Mouse (Mus musculus) midbrain, embryonic 11.5 days (tissue): ENCODE results near the gene Ksr2. TPM values are rescaled to one million over a fixed set of nuclear protein-coding genes. Genes with fewer than 3 reads are reported as not detected.
"Not testable (repeated sequence)": the region's sequence is repeated elsewhere in the genome, so short reads cannot be mapped to it uniquely, and the experiment has no call there.

Source experiments
- ATAC-seq: fragments of 200-750 bp; cut with Nextera tagmentation; 2 replicates; pipeline ENCODE4 v1.8.0; 2017; ENCODE audit warnings: moderate TSS enrichment, moderate library complexity; ENCODE audit not compliant: low FRiP score
- DNase-seq: peaks from one replicate; pipeline ENCODE4 v3.0.0; 2015; ENCODE audit warnings: low spot score; ENCODE audit errors: missing footprints
- H3K27ac ChIP-seq: fragments of 300-500 bp; sonication (generic); 2 replicates; pipeline ENCODE4 v1.5.1; 2014; ENCODE audit warnings: low read depth, low read length
- H3K27me3 ChIP-seq: fragments of 300-500 bp; sonication (generic); 2 replicates; pipeline ENCODE4 v1.6.1; 2014; ENCODE audit warnings: mild to moderate bottlenecking, low read length, moderate library complexity, mixed read lengths; ENCODE audit not compliant: control insufficient read depth, insufficient read depth
- H3K36me3 ChIP-seq: fragments of 300-500 bp; sonication (generic); 2 replicates; pipeline ENCODE4 v1.6.1; 2014; ENCODE audit warnings: mild to moderate bottlenecking, low read length, moderate library complexity, mixed read lengths; ENCODE audit not compliant: control insufficient read depth, insufficient read depth
- H3K4me1 ChIP-seq: fragments of 300-500 bp; sonication (generic); 2 replicates; pipeline ENCODE4 v1.6.1; 2014; ENCODE audit warnings: low read length; ENCODE audit not compliant: control insufficient read depth, insufficient read depth
- H3K4me2 ChIP-seq: fragments of 300-500 bp; sonication (generic); 2 replicates; pipeline ENCODE4 v1.6.1; 2014; ENCODE audit warnings: mild to moderate bottlenecking, moderate library complexity
- H3K4me3 ChIP-seq: fragments of 300-500 bp; sonication (generic); 2 replicates; pipeline ENCODE4 v1.5.1; 2014; ENCODE audit warnings: low read depth, low read length
- H3K9ac ChIP-seq: fragments of 300-500 bp; sonication (generic); 2 replicates; pipeline ENCODE4 v1.6.1; 2014; ENCODE audit warnings: low read length
- H3K9me3 ChIP-seq: fragments of 300-500 bp; sonication (generic); 2 replicates; pipeline ENCODE4 v1.6.1; 2016; ENCODE audit warnings: low read length; ENCODE audit not compliant: control insufficient read depth
- WGBS: fragments of 180-500 bp; shearing (Covaris S2); extraction: QIAGEN DNeasy Blood & Tissue Kit; methylation state at CpG from one replicate; pipeline ENCODE4 v1.1.7; 2014; 5-methylcytosine and 5-hydroxymethylcytosine counted together
- polyA plus RNA-seq: library from polyadenylated mRNA; unstranded; fragments of >200 nt; fragmentation: Nextera tagmentation; extraction: Ambion mirVana; gene quantifications from 2 replicates; pipeline ENCODE4 v1.2.1, GENCODE M21; 2014

Ksr2 gene
- polyA plus RNA-seq, 1 experiment from 2014 or later: 0.90 TPM

DNA sequence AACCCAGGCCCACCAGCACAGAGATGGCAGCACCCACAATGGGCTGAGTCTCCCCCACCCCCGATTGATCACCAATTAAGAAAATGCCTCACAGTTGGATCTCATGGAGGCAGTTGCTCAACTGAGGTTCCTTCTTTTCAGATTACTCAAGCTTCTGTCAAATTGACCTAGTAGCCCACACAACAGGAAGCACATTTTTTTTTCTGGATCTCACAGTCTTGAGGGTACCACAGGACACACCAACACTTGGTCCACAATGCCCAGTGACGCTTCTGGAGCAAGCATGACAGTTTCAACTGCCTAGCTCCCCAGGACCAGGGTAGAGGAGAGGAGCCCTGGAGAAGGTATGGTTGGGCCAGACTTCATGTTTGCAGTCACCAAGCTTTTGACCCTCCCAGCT, 3.6 kb downstream of the Ksr2 start:
- Histone ChIP-seq H3K4me1 (peaks cover 4% of the 10 kb centered on the region; the same call in 1 of the 2 replicates), H3K4me2 (no peak overlapping the region), H3K36me3 (no peaks in the 10 kb centered on the region), H3K27ac (no peak overlapping the region), H3K27me3 (no peaks in the 10 kb centered on the region; the same call in 1 of the 2 replicates), H3K9me3 (no peaks in the 10 kb centered on the region), H3K4me3 (no peak overlapping the region), H3K9ac (no peak overlapping the region)
- WGBS: 80% methylated on average over 2 of the region's 2 CpGs
- no peak for ATAC-seq
- no peak for DNase-seq

DNA sequence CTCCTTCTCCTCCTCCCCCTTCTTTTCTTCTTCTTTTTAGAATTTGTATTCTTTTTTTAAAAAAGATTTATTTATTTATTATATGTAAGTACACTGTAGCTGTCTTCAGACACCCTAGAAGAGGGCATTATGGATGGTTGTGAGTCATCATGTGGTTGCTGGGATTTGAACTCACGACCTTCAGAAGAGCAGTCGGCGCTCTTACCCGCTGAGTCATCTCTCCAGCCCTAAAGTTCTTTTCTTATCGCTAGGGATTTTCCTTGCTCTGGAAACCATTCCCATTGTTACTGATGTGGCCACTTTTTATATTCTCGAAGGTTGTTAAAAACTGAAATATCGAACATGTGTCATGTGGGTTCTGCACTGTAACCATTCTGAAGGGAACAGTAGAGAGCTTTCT, 19.7 kb downstream of the Ksr2 start:
- WGBS: 93% methylated on average over 7 of the region's 7 CpGs
- H3K27ac ChIP-seq, H3K4me1 ChIP-seq, H3K36me3 ChIP-seq, DNase-seq, ATAC-seq, H3K4me2 ChIP-seq, H3K9ac ChIP-seq, H3K9me3 ChIP-seq, H3K4me3 ChIP-seq, H3K27me3 ChIP-seq: not testable (repeated sequence)

DNA sequence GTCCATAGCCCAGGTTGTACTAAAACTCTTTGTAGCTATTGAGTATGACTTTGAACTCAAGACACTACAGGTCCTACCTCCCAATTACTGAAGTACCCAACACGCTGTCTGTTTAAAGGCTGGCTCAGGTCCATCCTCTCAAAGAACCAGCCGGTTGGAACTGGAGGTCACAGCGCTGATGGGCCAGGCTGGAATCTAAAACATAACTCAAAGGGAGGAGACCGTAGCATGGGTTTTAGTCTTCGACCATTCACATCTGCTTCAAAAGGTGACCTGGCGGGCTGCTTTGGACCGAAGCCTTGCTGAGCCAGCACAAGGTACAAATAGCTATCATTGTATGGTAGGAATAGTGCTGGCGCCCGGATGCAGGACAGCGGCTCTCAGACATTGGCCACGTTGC, 26.5 kb downstream of the Ksr2 start:
- WGBS: 89% methylated on average over 11 of the region's 11 CpGs
- no peak overlapping the region for H3K4me3 ChIP-seq
- no peaks in the 10 kb centered on the region for H3K36me3 ChIP-seq
- H3K9me3 ChIP-seq: no peaks in the 10 kb centered on the region
- no peaks in the 10 kb centered on the region for H3K27me3 ChIP-seq
- H3K4me1 ChIP-seq: peaks cover 14% of the 10 kb centered on the region
- no peak overlapping the region for H3K9ac ChIP-seq
- H3K27ac ChIP-seq: no peak overlapping the region
- DNase-seq: no peak
- no peak overlapping the region for H3K4me2 ChIP-seq
- ATAC-seq: no peak

DNA sequence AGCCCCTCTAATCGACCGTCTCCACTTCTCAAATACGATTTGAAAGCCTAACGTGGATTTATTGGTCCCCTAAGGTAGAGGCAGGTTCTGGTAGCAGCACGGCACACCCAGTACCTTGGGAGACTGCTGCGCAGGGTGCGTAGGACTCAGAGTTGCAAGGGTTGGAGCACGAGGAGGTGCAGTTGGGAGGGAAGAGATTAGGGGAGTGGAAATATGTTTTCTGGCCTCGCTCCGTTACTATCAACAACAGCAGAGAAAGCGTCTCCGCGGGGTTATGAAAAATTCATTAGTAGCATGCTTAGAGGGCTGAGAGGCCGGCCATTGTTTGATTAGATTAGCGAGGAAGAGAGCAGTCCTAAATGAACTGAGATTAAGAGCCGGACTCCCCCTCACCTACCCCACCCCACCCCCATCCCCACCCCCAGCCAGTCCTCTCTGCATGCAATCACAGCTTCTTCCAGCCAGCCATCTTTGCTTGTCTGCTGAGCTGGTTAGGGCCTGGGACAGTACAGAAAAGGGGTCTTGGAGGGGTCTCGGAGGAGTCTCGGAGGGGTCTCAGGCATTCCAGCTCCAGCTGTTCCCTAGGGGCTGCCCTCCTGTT, 27.5 kb downstream of the Ksr2 start:
- Histone ChIP-seq H3K27ac (peak overlapping the region; percentile 64), H3K27me3 (no peaks in the 10 kb centered on the region), H3K4me2 (peak overlapping the region; percentile 19), H3K9ac (peak overlapping the region; percentile 39), H3K36me3 (no peaks in the 10 kb centered on the region), H3K9me3 (no peaks in the 10 kb centered on the region), H3K4me3 (no peak overlapping the region), H3K4me1 (peaks cover 14% of the 10 kb centered on the region)
- 26% methylated on average over 18 of the region's 18 CpGs for WGBS
- ATAC-seq: peak; percentile 82
- DNase-seq: peak; percentile 92

DNA sequence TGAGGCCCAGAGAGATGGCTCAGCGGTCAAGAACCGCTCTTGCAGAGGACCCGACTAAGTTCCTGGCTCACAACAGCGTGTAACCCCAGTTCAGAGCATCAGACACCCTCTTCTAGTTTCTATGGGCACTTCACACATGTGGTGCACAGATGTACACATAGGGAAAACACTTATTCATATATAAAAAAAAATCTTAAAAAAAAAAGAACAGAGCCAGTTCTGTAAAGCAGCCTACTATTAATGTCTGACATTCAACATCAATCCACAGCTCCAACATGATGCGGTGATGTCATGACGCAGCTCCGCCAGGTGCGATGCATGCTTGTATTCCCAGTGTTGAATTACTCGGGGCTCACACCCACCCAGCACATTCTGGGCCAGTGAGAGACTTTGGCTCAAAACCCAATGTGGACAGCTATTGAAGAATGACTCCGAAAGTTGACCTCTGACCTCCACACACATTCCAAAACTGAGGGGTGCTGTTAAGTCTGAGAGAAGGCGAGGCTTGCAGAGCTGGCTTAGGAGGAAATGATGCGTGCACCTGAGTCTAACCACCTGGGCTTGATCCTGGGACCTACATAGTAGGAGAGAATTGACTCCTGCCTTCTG, 28.5 kb downstream of the Ksr2 start:
- Histone ChIP-seq H3K27ac (no peak overlapping the region; the same call in 1 of the 2 replicates), H3K9me3 (no peaks in the 10 kb centered on the region), H3K9ac (peak overlapping the region; percentile 39; the same call in 1 of the 2 replicates)

DNA sequence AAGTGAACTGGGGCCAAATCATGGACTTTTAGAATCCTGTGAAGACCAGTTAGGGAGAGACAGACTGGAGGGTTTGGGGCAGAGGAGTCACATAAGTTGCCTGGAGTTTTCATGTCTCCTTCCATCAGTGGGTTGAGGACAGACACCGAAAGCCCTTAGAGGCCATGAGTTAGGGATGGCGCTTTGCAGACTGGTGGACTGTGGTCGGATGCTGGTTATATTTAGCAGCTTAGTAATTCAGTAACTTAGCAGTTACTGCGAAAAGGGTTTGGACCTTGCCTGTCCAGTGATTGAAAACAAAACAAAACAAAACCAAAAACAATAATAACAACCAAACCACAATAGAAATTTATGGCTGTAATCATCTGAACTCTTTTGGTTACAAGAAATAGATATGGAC, 29.3 kb downstream of the Ksr2 start:
- WGBS: 95% methylated on average over 4 of the region's 4 CpGs
- ATAC-seq (no peak), DNase-seq (no peak)
- no peak overlapping the region for H3K9ac ChIP-seq
- no peaks in the 10 kb centered on the region for H3K9me3 ChIP-seq
- no peak overlapping the region for H3K4me2 ChIP-seq
- H3K27ac ChIP-seq: no peak overlapping the region
- no peaks in the 10 kb centered on the region for H3K36me3 ChIP-seq
- peaks cover 14% of the 10 kb centered on the region for H3K4me1 ChIP-seq
- no peaks in the 10 kb centered on the region for H3K27me3 ChIP-seq
- no peak overlapping the region for H3K4me3 ChIP-seq

More for the DNA sequence above, 28.5 kb downstream of the Ksr2 start:
- no peak overlapping the region for H3K4me2 ChIP-seq
- H3K36me3 ChIP-seq: no peaks in the 10 kb centered on the region
- WGBS: 91% methylated on average over 12 of the region's 12 CpGs
- no peaks in the 10 kb centered on the region for H3K27me3 ChIP-seq
- peaks cover 14% of the 10 kb centered on the region for H3K4me1 ChIP-seq
- H3K4me3 ChIP-seq: no peak overlapping the region
- ATAC-seq (no peak), DNase-seq (no peak)

DNA sequence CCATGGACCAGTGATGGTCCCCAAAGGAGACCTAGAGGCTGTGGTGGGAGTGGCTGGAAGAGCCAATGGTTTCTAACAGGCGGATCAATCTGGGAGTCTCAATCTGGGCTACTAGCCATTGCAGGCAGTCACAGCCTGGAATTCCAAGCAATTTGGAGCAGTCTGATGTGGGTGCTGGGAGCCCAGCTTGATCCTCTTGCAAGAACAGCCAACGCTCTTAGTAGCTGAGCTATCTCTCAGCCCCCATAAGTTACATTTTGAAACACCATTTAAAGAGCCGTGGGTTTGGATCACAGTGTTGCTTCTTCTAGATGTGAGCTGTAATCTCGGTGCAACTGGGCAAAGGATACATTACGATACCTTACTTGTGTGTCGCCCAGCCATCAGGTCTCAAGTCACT, 30.1 kb downstream of the Ksr2 start:
- 89% methylated on average over 6 of the region's 6 CpGs for WGBS
- no peaks in the 10 kb centered on the region for H3K27me3 ChIP-seq
- H3K9me3 ChIP-seq: no peaks in the 10 kb centered on the region
- H3K4me2 ChIP-seq: no peak overlapping the region
- no peaks in the 10 kb centered on the region for H3K36me3 ChIP-seq
- H3K4me3 ChIP-seq: no peak overlapping the region
- H3K4me1 ChIP-seq: peaks cover 14% of the 10 kb centered on the region
- no peak for DNase-seq
- no peak overlapping the region for H3K9ac ChIP-seq
- no peak overlapping the region for H3K27ac ChIP-seq
- no peak for ATAC-seq

DNA sequence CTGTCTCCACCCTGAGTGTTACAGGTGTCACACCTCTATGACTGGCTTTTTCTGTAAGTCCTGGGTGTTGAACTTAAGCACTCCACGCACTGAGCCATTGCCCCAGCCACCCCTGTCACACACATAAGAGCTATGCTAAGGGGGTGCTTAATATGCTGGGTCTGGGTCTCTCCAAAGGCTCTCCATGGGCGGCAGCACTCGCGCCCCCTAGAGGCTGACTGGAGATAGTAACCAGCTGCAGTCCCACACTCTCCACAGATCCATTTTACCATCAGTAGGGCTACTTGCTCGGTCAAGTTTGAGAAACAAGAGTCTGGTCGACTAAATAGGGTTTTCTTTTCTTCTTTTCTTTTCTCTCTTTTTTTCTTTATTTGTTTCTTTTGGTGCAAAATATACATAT, 33.9 kb downstream of the Ksr2 start:
- Histone ChIP-seq H3K36me3 (no peaks in the 10 kb centered on the region), H3K4me1 (no peaks in the 10 kb centered on the region), H3K27me3 (no peaks in the 10 kb centered on the region), H3K27ac (no peak overlapping the region), H3K9me3 (no peaks in the 10 kb centered on the region), H3K4me2 (no peak overlapping the region), H3K9ac (no peak overlapping the region), H3K4me3 (no peak overlapping the region)
- DNase-seq (no peak), ATAC-seq (no peak)
- WGBS: 48% methylated on average over 6 of the region's 6 CpGs

DNA sequence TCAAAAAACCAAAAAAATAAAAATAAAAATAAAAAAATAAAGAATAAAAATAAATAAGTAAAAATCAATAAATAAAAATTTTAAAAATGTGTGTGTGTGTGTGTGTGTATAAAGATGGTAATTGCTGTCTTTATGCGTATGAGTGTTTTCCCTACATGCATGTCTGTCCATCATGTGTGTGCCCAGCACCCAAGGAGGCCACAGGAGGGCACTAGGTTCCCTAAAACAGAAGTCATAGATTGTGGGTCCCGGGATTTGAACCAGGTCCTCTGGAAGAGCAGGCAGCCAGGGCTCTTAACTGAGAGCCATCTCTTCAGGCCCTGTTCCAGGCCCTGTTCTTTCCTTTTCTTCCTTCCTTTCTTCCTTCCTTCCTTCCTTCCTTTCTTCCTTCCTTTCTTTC, 38.2 kb downstream of the Ksr2 start:
- 87% methylated on average over 2 of the region's 2 CpGs for WGBS
- Histone ChIP-seq H3K36me3 (no peaks in the 10 kb centered on the region), H3K4me1 (peaks cover 2% of the 10 kb centered on the region; the same call in 1 of the 2 replicates), H3K27me3 (no peaks in the 10 kb centered on the region), H3K27ac (no peak overlapping the region), H3K4me2 (no peak overlapping the region), H3K9ac (no peak overlapping the region), H3K9me3 (no peaks in the 10 kb centered on the region), H3K4me3 (no peak overlapping the region)
- ATAC-seq (no peak), DNase-seq (no peak)
